Mouse (Mus musculus) CH12.LX (cell line): ENCODE results near the gene Igsf23. TPM values are rescaled to one million over a fixed set of nuclear protein-coding genes. Genes with fewer than 3 reads are reported as not detected.

Experiments used
- DNase-seq: peaks from one replicate; pipeline ENCODE4 v3.0.0-alpha.2; 2013; ENCODE audit errors: extremely low read depth
- H3K27ac ChIP-seq: 2 replicates; pipeline ENCODE4 v1.5.1; 2012; ENCODE audit warnings: low read depth, mild to moderate bottlenecking, control low read depth, moderate library complexity; ENCODE audit not compliant: insufficient read depth
- H3K27me3 ChIP-seq: replicated peaks from 2 replicates; pipeline ENCODE3; 2012; ENCODE audit warnings: inconsistent platforms
- H3K36me3 ChIP-seq, 2 experiments: replicated peaks in 1 of 2; 2 replicates each; pipeline versions ENCODE3 to v1.6.1; 2012; ENCODE audit warnings: inconsistent platforms in 1 of 2, low read length in 1 of 2, mild to moderate bottlenecking in 1 of 2, mixed read lengths in 1 of 2, moderate library complexity in 1 of 2; ENCODE audit not compliant: control insufficient read depth in 1 of 2, insufficient read depth in 1 of 2
- H3K4me1 ChIP-seq, 2 experiments: 2 replicates each; pipeline ENCODE4 v1.6.1; 2012; ENCODE audit warnings: inconsistent platforms in 1 of 2, moderate library complexity in 1 of 2; ENCODE audit not compliant: insufficient read depth in 2 of 2, control insufficient read depth in 1 of 2
- H3K4me2 ChIP-seq: 2 replicates; pipeline ENCODE4 v1.6.1; 2012; ENCODE audit warnings: low read depth, mild to moderate bottlenecking, control low read depth; ENCODE audit not compliant: poor library complexity, insufficient read depth, severe bottlenecking
- H3K4me3 ChIP-seq, 3 experiments: fragments of 150-350 bp in 1 of 3; sonication (generic) in 1 of 3; replicated peaks in 1 of 3; 2 replicates each; pipeline versions ENCODE3 to v1.5.1; 2011 to 2012; ENCODE audit warnings: low read depth in 2 of 3, low read length in 2 of 3, mild to moderate bottlenecking in 2 of 3, moderate library complexity in 2 of 3, control low read depth in 1 of 3, improper control_type of control experiment in 1 of 3, inconsistent platforms in 1 of 3, mixed read lengths in 1 of 3; ENCODE audit not compliant: poor library complexity in 1 of 3
- H3K79me2 ChIP-seq: replicated peaks from 2 replicates; pipeline ENCODE4 v1.6.1; 2012; ENCODE audit warnings: mild to moderate bottlenecking, moderate library complexity; ENCODE audit not compliant: control insufficient read depth, poor library complexity, insufficient read depth, severe bottlenecking; ENCODE audit errors: extremely low read depth
- H3K9ac ChIP-seq: 2 replicates; pipeline ENCODE4 v1.6.1; 2012; ENCODE audit warnings: low read depth, mild to moderate bottlenecking, control low read depth, moderate library complexity; ENCODE audit not compliant: insufficient read depth
- H3K9me3 ChIP-seq: replicated peaks from 2 replicates; pipeline ENCODE3; 2012; ENCODE audit warnings: low read length, inconsistent platforms, mixed read lengths
- CHD2 ChIP-seq: IDR thresholded peaks from 2 replicates; pipeline ENCODE4 v1.6.1; 2011; ENCODE audit warnings: low read length, improper control_type of control experiment
- CTCF ChIP-seq, 2 experiments: IDR thresholded peaks in 1 of 2; conservative IDR thresholded peaks in 1 of 2; 2 replicates each; pipeline ENCODE4 v1.5.1; 2011 to 2012; ENCODE audit warnings: low read depth in 2 of 2, low read length in 2 of 2, improper control_type of control experiment in 1 of 2, inconsistent platforms in 1 of 2, mild to moderate bottlenecking in 1 of 2, moderate library complexity in 1 of 2
- E2F4 ChIP-seq: IDR thresholded peaks from 2 replicates; pipeline ENCODE4 v1.6.1; 2011; ENCODE audit warnings: low read depth, low read length, improper control_type of control experiment; ENCODE audit not compliant: insufficient replicate concordance
- HCFC1 ChIP-seq: IDR thresholded peaks from 2 replicates; pipeline ENCODE4 v1.6.1; 2012; ENCODE audit warnings: low read depth, mild to moderate bottlenecking, inconsistent platforms, low read length, improper control_type of control experiment
- IRF4 ChIP-seq: IDR thresholded peaks from 2 replicates; pipeline ENCODE4 v1.6.1; 2014; ENCODE audit warnings: low read depth, mild to moderate bottlenecking, inconsistent platforms, low read length, improper control_type of control experiment
- JUN ChIP-seq: IDR thresholded peaks from 2 replicates; pipeline ENCODE4 v1.6.1; 2011; ENCODE audit warnings: low read depth, mild to moderate bottlenecking, low read length, improper control_type of control experiment, moderate library complexity; ENCODE audit not compliant: insufficient read depth
- JUND ChIP-seq: conservative IDR thresholded peaks from 2 replicates; pipeline ENCODE4 v1.6.1; 2011; ENCODE audit warnings: low read depth, low read length, improper control_type of control experiment
- KAT2A ChIP-seq: IDR thresholded peaks from 2 replicates; pipeline ENCODE4 v1.6.1; 2012; ENCODE audit warnings: low read length, improper control_type of control experiment, inconsistent platforms; ENCODE audit not compliant: insufficient replicate concordance
- MAZ ChIP-seq: IDR thresholded peaks from 2 replicates; pipeline ENCODE4 v1.6.1; 2012; ENCODE audit warnings: low read depth, mild to moderate bottlenecking, inconsistent platforms, low read length, improper control_type of control experiment, moderate library complexity
- MEF2A ChIP-seq: IDR thresholded peaks from 2 replicates; pipeline ENCODE4 v1.6.1; 2014; ENCODE audit warnings: low read depth, mild to moderate bottlenecking, inconsistent platforms, low read length, improper control_type of control experiment, borderline replicate concordance
- MYC ChIP-seq: IDR thresholded peaks from 2 replicates; pipeline ENCODE4 v1.6.1; 2011; ENCODE audit warnings: low read depth, mild to moderate bottlenecking, improper control_type of control experiment, low read length
- NELFE ChIP-seq: IDR thresholded peaks from 2 replicates; pipeline ENCODE4 v1.6.1; 2011; ENCODE audit warnings: low read depth, low read length, improper control_type of control experiment
- PAX5 ChIP-seq: IDR thresholded peaks from 2 replicates; pipeline ENCODE4 v1.6.1; 2012; ENCODE audit warnings: low read length, inconsistent platforms, mixed read lengths
- RAD21 ChIP-seq: IDR thresholded peaks from 2 replicates; pipeline ENCODE4 v1.6.1; 2011; ENCODE audit warnings: low read depth, mild to moderate bottlenecking, low read length, improper control_type of control experiment, moderate library complexity
- RCOR1 ChIP-seq: conservative IDR thresholded peaks from 2 replicates; pipeline ENCODE4 v1.6.1; 2012; ENCODE audit warnings: low read depth, mild to moderate bottlenecking, inconsistent platforms, low read length, improper control_type of control experiment
- SIN3A ChIP-seq: IDR thresholded peaks from 2 replicates; pipeline ENCODE4 v1.6.1; 2012; ENCODE audit warnings: low read length, improper control_type of control experiment, inconsistent platforms
- SMC3 ChIP-seq: IDR thresholded peaks from 2 replicates; pipeline ENCODE4 v1.6.1; 2011; ENCODE audit warnings: low read depth, low read length, improper control_type of control experiment
- USF1 ChIP-seq: IDR thresholded peaks from 2 replicates; pipeline ENCODE4 v1.6.1; 2014; ENCODE audit warnings: low read depth, mild to moderate bottlenecking, inconsistent platforms, low read length, improper control_type of control experiment
- USF2 ChIP-seq: conservative IDR thresholded peaks from 2 replicates; pipeline ENCODE4 v1.6.1; 2011; ENCODE audit warnings: low read depth, low read length, improper control_type of control experiment
- dilution Hi-C: fragments of 300-500 bp; cut with MboI; formaldehyde crosslinking; loops from 2 replicates; pipeline ENCODE4 v1.14.3; 2020; ENCODE audit warnings: low sequenced_read_pairs; ENCODE audit not compliant: extremely low pct_unique_long_range_greater_than_20kb, extremely low pct_ligation_motif_present
- in situ Hi-C: fragments of 300-500 bp; cut with MboI; formaldehyde crosslinking; loops from 3 replicates; pipeline ENCODE4 v1.14.3; 2019; ENCODE audit warnings: low sequenced_read_pairs, low pct_ligation_motif_present, low pct_unique_long_range_greater_than_20kb, mixed read lengths
- polyA plus RNA-seq: library from polyadenylated mRNA; unstranded; fragments of >175 nt; gene quantifications from 2 replicates; pipeline ENCODE4 v1.2.1, GENCODE M21; 2012; ENCODE audit warnings: low read depth; ENCODE audit not compliant: insufficient read length
- total RNA-seq, 2 experiments: library from RNA; depleted of rRNA; stranded (reverse); fragments of 300-350 nt in 1 of 2; fragments of >200 nt in 1 of 2; gene quantifications; 2 replicates each; pipeline ENCODE4 v1.2.3; 2012 to 2014

Gene Igsf23
- total and polyA plus RNA-seq, 3 experiments = 0.08 TPM; not detected in 2

DNA sequence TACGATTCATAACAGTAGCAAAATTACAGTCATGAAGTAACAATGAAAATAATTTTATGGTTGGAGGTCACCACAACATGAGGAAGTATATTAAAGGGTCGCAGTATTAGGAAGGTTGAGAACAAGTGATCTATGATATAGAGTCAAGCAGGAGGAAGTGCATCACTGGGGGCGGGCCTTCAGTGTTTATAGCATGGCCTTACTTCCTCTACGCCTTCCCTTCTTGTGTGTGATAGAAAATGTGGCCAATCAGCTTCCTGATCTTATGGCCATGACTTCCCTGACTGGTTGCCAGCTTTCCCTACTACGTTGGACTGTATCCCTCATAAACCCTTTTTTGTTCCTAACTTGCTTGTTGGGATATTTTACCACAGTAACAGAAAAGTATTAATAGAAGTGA lies 5.4 kb downstream of the Igsf23 start:
- H3K27ac ChIP-seq = no peak overlapping the region
- no peaks in the 10 kb centered on the region for H3K36me3 ChIP-seq
- no peaks in the 10 kb centered on the region for H3K27me3 ChIP-seq
- dilution Hi-C loops (no loop called here), in situ Hi-C loops (no loop called here)
- DNase-seq = no peak
- H3K4me1 ChIP-seq = peaks cover 0 to 11% of the 10 kb centered on the region in 2 experiments; a peak in 1 of 4 replicates
- no peak overlapping the region for H3K9ac ChIP-seq
- no peaks in the 10 kb centered on the region for H3K9me3 ChIP-seq
- H3K4me2 ChIP-seq = no peak overlapping the region
- H3K79me2 ChIP-seq = no peaks in the 10 kb centered on the region
- H3K4me3 ChIP-seq = no peak overlapping the region
- TF ChIP-seq MAZ (no peak), JUND (no peak), MEF2A (no peak), CHD2 (no peak), JUN (no peak), RCOR1 (no peak), SIN3A (no peak), KAT2A (no peak), USF1 (no peak), HCFC1 (no peak), IRF4 (no peak)
- TF ChIP-seq, all 38 proteins: peak for 0

- no peak for DNase-seq
- no peak for TF ChIP-seq CTCF (conservative IDR thresholded peaks at IDR 0.05 in 1 of 2, IDR thresholded peaks at IDR 0.05 in 1 of 2; ENCODE audit: low read depth in 2 of 2, low read length in 2 of 2)
- no peak for TF ChIP-seq NELFE
- no peak for TF ChIP-seq RCOR1
- no peak for TF ChIP-seq MYC
- TF ChIP-seq PAX5 = no peak
- no peak for TF ChIP-seq USF1
- TF ChIP-seq JUN = no peak
- TF ChIP-seq RAD21 = no peak
- no peak for TF ChIP-seq E2F4
- TF ChIP-seq SMC3 = no peak
- no peak for TF ChIP-seq USF2
- H3K4me1 ChIP-seq = peaks cover 3 to 9% of the 10 kb centered on the region in 2 experiments; a peak in 3 of 4 replicates
- no peaks in the 10 kb centered on the region for H3K36me3 ChIP-seq
- no peak overlapping the region for H3K4me3 ChIP-seq
- in situ Hi-C loops (no loop called here), dilution Hi-C loops (no loop called here)
- H3K4me2 ChIP-seq = no peak overlapping the region
- no peak overlapping the region for H3K27ac ChIP-seq
- no peaks in the 10 kb centered on the region for H3K27me3 ChIP-seq
- no peaks in the 10 kb centered on the region for H3K79me2 ChIP-seq
- no peaks in the 10 kb centered on the region for H3K9me3 ChIP-seq
- H3K9ac ChIP-seq = no peak overlapping the region
Measured at GRCm38 (mm10) chr7:19944709-19945108, 5.8 kb downstream of the Igsf23 start.
